Mouse (Mus musculus) testis, adult 2 months (tissue): ENCODE results near the gene Dhx30.

Experiments
- CTCF ChIP-seq: fragments of 200-500 bp; IDR thresholded peaks from 2 replicates; pipeline ENCODE4 v1.5.1; 2012; ENCODE audit warnings: low read depth, mild to moderate bottlenecking, inconsistent platforms, low read length, moderate library complexity; ENCODE audit not compliant: control insufficient read depth, insufficient read depth, insufficient replicate concordance
- POLR2A ChIP-seq: fragments of 200-500 bp; IDR thresholded peaks from 2 replicates; pipeline ENCODE4 v1.6.1; 2012; ENCODE audit warnings: low read depth, mild to moderate bottlenecking, inconsistent platforms, low read length, moderate library complexity; ENCODE audit not compliant: control insufficient read depth

- TF ChIP-seq POLR2A (no peak), CTCF (no peak)
These were observed 36.6 kb downstream of the Dhx30 start for GRCm38 (mm10) chr9:110081066-110081465.
